Mouse (Mus musculus) layer of hippocampus, postnatal 10 days (tissue): ENCODE results near the gene Trim7. TPM values are rescaled to one million over a fixed set of nuclear protein-coding genes. Genes with fewer than 3 reads are reported as not detected.
"Not testable (repeated sequence)": the region's sequence is repeated elsewhere in the genome, so short reads cannot be mapped to it uniquely, and the experiment has no call there.

Experiments
- DNase-seq, 2 experiments: peaks; one replicate each; pipeline ENCODE4 v3.0.0; 2021; ENCODE audit warnings: low spot score in 2 of 2
- total RNA-seq, 2 experiments: library from RNA; stranded (reverse); gene quantifications; 2 replicates each; pipeline ENCODE4 v1.2.3; 2021

Trim7 gene
- total RNA-seq, 2 experiments from 2014 or later: 4.9 to 5.6 TPM

GRCm38 (mm10) chr11:48823536-48823972, 2.4 kb upstream of the Trim7 start:
- peak; percentile 42 to 65 for DNase-seq

DNA sequence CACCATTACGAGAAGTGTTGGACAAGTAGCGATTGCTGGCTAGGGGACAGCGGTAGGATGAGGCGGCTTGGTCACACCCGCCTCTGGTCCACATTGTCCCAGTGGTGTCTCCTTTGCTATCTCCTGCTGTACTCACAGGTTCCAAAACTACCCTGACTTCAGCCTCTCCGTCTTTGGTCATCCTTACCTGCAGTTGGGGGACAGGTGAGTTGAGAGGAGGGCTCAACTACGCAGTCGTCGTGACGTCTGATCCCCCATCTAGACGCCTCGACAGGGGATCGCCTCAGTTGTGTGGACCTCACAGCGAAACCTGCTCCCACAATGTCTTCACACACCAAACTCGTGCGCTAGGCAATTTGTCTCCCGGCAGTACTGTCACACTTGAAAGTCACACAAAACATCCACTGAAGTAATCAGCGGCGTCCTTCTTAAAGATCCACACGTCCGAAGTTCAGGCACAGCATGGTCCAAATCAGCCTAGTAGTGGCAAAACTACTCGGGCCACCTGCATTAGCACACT, 1.6 kb upstream of the Trim7 start:
- peak in 1 of 2 experiments; percentile 13 for DNase-seq

DNA sequence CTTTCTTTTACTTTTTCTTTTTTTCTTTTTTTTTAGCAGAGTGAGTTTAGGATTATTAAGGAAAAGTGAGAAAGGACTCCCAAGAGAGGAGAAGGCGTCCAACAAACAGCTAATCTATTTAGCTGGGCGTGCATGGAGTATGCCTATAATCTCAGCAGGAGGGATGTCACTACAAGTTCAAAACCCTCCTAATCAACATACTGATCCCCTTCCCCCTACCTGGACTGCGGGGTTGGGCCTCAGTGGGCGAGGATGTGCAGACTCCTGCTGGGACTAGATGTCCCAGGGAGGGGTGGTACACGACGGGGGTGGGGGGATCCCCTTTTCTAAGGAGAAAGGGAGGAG, 784 bp downstream of the Trim7 start:
- no peak for DNase-seq

GRCm38 (mm10) chr11:48827926-48828325, 2.0 kb downstream of the Trim7 start:
- no peak for DNase-seq

DNA sequence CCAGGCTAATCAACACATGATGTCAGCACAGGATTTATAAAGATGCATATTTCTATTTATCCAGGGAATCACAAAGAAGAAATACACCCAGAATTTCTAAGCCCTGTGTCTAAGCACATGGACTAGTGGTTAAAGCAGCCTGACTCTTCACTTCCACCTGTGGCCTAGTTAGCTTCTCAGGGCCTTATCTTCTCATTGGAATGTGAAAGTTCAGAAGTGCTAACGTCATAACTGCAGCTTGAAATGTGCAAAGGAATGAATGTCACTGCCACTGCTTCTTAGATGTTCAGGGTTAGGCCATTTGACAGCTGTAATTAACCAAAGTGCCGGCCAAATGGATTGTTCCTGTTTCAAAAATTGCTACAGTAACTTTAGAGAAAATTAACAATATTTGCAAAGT, 4.3 kb downstream of the Trim7 start:
- DNase-seq: no peak

- no peak for DNase-seq
Measured at GRCm38 (mm10) chr11:48831273-48831672, 5.3 kb downstream of the Trim7 start.

DNA sequence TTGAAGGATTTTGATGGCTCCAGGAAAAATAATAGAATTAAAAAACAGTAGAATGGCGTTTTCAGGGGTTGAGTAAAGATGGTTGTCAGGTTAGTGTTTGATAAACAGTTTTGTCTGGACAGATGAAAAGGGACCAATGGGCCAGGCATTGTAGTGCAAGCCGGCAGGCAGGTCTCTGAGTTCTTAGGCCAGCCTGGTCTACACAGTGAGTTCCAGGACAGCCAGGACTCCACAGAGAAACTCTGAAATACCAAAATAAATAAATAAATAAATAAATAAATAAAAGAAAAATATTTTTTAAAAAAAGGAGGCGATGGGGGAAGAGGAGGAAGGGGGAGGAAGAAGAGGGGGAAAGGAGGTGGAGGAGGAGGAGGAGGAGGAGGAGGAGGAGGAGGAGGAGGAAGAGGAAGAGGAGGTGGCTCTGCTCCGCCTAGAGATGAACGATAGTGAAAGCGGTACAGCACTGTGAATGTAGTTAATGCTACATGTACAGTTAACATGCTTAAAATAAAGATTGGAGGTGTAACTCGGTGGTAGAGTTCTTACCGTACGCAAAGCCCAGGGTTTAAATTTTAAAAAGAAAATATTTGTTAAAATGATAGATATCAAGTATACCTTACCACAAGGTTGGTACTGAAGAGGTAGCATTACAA, 7.3 kb downstream of the Trim7 start:
- no peak for DNase-seq

DNA sequence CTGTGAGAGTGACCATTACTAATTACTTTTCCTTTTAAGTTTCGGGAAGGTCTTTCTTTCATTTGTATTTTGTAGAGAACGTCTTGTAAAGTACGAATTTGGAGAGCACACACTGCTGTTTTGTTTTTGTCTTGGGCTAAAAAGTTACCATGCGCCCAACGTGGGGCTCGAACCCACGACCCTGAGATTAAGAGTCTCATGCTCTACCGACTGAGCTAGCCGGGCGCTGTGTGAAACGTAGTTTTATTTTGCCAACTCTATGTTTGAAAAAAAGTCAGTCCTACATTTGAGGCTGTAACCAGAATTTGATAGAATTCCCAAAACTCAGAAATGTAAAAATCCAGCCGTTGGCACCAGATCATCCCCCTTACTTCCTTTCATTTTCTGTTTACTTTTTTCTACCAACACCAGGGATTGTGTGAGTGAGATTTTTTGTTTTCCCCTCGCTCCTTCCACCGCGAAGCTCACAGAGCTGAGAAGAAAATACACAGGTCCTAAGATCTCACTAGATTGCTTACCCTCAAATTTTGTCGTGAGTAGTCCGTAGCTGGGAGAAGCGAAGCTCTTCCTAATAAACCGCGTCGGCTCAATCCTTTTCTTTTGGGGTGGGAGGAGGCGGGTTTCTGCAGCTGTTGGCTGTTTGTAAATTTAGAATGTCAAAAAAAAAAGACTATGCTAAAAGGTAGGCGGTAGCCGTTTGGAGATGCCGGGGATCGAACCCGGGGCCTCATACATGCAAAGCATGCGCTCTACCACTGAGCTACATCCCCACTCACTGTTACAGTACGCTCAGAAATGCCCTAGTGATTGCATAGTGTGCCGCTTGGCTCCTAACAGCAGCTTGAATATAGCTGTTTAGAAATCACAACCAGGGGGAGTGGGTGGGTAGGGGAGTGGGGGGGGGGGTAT, 8.0 kb downstream of the Trim7 start:
- DNase-seq: peak; percentile 91 to 93

DNA sequence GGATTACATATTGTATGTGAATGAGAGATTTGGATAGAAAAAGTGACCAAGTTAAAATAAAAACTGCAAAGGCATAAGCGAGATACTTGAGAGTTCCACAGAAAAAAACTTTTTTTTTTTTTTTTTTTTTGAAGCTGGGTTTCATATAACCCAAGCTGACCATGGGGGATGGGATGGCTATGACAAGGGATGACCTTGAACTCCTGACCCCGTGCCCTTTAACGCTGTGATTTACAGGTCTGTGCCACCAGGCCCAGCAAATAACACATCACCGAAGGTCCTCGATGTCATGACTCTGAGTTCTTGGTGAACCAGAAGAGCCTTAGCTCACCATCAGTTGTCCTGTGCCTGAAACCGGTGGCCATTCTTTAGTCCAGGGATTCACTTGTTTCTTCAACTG, 10.0 kb downstream of the Trim7 start:
- no peak for DNase-seq

DNA sequence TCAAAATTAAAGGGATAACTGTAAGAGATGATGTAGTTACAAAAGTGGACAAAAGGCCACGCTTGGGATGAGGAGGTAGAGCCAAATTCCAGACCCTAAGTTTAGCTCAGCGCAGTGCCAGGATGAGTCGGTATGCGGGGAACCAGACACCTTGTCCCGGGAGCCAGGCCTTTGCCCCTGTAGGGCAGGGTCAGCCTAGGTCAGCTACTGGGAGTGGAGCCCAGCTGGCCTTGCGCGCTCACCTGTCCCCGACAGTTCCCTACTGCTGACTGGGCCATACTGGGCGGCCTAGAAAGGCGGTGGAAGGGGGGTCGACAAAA, 11.0 kb downstream of the Trim7 start:
- no peak for DNase-seq

- peak; percentile 49 to 69 for DNase-seq
Measured at GRCm38 (mm10) chr11:48837310-48838180, 11.6 kb downstream of the Trim7 start.

DNA sequence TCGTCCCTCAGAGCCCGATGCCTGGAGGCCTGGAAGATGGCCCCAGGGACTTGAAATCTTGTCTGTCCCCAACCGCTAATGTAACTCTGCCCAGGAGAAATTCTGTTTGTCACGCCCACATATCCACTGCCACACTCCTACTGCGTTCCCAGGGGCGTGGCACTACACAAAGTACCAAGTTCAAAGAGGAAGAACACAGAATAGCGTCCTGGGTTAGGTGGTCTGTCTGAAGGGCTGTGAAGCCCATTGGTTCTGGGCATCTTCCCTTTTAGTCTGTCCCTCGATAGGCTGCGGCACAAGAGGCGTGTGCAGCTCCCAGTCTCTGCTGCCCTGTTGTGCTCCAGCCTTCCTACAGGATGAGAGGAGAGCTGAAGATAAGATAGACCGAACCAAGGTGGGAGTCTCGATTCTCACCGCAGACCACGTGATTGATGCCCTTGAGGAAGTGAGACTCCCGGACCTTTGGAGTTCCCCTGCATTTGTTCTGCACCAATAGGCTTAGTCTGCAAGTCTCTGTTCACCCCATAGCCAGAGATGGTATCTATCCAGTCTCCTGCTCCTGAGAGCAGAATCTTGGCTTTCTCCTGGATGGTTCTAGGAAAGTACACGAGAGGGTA, 12.3 kb downstream of the Trim7 start:
- no peak for DNase-seq

GRCm38 (mm10) chr11:48838879-48839680, 13.1 kb downstream of the Trim7 start:
- DNase-seq: no peak

GRCm38 (mm10) chr11:48840805-48841204, 14.9 kb downstream of the Trim7 start:
- no peak for DNase-seq

DNA sequence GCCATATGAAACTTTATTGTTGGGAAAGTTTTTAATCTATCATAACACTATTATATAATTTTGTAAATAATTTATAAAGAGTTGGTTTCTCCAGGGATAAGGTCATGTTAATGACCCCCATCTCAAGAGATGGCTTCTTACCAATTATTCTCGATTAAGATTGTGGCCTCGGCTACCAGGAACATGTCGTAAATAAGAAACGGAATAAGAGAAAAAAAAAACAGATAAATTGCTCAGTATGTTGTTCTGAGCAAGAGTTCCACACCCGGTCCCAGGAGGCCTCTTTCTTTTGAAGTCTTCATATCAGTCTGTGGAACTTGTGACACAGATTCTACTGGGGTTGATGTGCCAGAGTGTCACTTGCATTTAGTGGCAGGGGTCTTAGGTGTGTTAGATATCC, 15.3 kb downstream of the Trim7 start:
- no peak for DNase-seq

- no peak for DNase-seq
Measured at GRCm38 (mm10) chr11:48842378-48842792, 16.4 kb downstream of the Trim7 start.

DNA sequence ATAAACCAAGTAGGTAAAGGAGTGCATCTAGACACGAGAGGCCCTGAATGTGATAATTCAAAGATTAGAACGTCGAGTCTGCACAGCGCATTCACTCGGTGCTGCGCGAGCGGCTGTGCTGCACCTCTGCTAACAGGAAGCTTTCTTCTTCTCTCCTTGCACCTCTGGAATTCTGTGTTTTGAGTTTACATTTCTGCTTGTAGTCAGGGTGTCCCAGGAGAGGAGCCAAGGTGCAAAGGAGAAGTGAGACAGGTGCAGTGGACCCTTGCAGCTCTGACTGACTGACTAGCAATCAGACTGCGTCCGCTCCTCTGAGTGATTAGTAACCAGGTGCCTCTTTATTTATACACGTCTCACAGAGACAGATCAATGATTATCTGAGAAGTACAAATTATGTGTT, 17.3 kb downstream of the Trim7 start:
- no peak for DNase-seq

DNA sequence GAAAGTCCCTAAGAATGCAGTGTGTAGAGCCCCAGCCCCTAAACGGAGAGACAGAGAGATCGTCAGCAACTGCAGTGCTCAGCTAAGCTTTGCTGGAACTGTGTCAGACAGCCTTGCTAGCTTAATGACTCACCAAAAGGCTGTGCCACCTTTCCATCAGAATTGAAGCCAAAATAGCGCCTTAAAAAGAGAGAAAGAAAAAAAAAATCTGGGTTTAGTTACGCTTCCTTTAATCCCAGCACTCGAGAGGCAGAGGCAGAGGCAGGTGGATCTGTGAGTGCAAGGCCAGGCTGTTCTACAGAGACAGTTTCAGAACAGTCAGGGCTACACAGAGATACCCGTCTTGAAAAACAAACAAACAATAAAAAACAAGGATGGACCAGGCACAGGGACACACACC, 18.4 kb downstream of the Trim7 start:
- no peak for DNase-seq

- DNase-seq: no peak
Measured at GRCm38 (mm10) chr11:48845244-48845815, 19.4 kb downstream of the Trim7 start.

- not testable (repeated sequence) for DNase-seq
Measured at GRCm38 (mm10) chr11:48846362-48846761, 20.4 kb downstream of the Trim7 start.
